Mouse (Mus musculus) left cerebral cortex, postnatal 36 days (tissue): ENCODE data around the gene Fxyd2. TPM values are rescaled to one million over a fixed set of nuclear protein-coding genes. Genes with fewer than 3 reads are reported as not detected.

ENCODE experiments used
- DNase-seq, 2 experiments: peaks; one replicate each; pipeline ENCODE4 v3.0.0; 2021 to 2022; ENCODE audit warnings: low spot score in 2 of 2, mixed read lengths in 1 of 2
- intact Hi-C: fragments of 180-260 bp; cut with DNase I; formaldehyde crosslinking; loops from one replicate; pipeline ENCODE4 v1.15.1; 2025
- total RNA-seq, 2 experiments: library from RNA; stranded (reverse); gene quantifications; 2 replicates each; pipeline ENCODE4 v1.2.3; 2021

Fxyd2 gene
- 1 to 10 TPM; 5.7 to 5.8 TPM for total RNA-seq

DNA sequence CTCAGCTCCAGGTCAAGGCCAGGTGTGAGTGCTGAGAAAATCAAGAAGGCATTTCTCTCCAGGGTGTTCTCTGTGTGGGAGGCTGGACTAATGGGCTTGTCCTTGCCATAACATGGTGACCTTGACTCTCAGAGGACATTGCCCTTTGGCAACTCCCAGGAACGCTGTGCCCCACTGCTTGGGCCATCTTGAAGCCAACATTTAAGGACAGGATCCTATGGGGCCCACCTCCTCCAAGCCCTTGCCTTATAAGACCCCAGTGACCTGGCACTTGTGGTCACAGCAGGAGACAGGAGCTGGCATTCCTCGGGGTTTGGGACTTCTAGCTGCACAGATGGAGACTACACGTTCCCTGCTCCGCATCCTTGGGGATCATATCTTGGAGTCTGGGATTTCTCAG, at the start of gene Fxyd2:
Gene Fxyd2 (plus strand): TSS at position 236 of the 400 bp plus-strand sequence.
- intact Hi-C loops = no loop called here
- no peak for DNase-seq

- intact Hi-C loops = loop anchor here (5.0 kb wide), 1 partner anchor 48 kb away; no protein-coding TSS in a partner anchor
Observed at GRCm38 (mm10) chr9:45349851-45350250, 49.6 kb upstream of the Fxyd2 start.

GRCm38 (mm10) chr9:45355192-45355591, 44.3 kb upstream of the Fxyd2 start:
- intact Hi-C loops = no loop called here
- DNase-seq = no peak

More at GRCm38 (mm10) chr9:45349851-45350250, 49.6 kb upstream of the Fxyd2 start:
- DNase-seq = no peak

DNA sequence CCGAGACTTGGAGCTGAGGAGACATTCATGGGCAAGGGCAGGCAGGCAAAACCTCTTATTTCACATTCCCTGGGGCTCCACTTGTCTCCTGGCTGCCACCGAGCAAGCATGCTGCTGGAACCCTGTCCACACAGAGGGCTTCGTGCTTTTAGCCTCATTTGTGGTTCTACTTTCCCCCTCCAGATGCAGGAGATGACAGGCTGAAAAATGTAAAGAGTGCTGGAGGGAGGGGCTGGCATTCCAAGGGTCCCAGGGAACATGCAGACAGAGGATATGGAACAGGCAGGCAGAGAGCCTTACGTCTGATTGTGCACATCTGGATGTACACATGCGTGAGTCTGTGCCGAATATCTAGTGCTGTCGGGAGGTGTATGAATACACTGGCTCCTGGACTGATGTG, 41.1 kb upstream of the Fxyd2 start:
- intact Hi-C loops = no loop called here
- DNase-seq = no peak

- intact Hi-C loops = no loop called here
- DNase-seq = no peak
Observed at GRCm38 (mm10) chr9:45362051-45362461, 37.4 kb upstream of the Fxyd2 start.

DNA sequence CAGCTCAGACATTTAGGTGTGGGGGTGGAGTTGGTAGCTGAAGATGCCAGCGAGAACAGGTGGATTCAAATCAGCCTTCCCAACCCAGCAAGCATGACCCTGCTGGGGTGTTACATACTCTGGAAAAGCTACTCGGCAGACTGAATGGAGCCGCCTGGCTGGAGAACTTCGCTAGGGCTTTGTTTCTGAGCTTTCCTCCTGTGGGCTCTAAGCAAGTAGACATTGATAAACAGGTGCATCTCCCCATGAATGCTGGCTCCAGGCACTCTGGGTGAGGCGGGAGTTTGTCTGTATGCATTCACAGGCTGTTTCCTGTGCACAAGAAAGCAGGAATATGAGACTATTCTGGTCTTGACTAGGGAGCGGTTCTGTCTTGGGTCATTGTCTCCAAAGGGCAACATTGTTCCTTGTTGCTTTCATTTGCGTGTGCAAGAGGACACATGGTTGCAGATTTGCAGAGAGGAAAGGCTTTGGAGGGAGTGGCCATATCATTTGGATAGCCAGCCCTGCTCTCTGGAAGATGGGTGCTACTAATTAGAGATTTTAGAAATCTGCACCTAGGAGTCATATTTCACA, 35.7 kb upstream of the Fxyd2 start:
- intact Hi-C loops = no loop called here
- no peak for DNase-seq

DNA sequence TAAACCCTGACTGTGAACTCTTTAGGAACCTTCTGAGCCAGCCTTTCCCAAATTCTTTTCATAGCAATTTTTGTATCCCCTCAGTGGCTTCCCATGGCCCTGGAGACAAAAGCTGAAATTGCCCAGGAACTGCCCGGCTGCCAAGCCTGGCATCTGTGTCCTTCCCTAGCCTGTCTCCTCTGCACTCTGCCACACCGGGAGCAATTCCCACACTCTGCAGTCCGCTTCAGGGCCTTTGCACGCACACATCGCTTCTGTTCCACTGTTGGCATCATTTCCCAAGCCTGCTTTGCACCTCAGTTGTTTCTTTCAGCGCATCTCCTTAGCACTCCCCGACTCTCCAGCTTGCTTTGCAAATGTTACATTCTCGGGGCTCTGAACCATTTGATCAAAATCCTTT, 31.8 kb upstream of the Fxyd2 start:
- no peak for DNase-seq
- intact Hi-C loops = no loop called here

GRCm38 (mm10) chr9:45368341-45368901, 31.0 kb upstream of the Fxyd2 start:
- intact Hi-C loops = no loop called here
- no peak for DNase-seq

DNA sequence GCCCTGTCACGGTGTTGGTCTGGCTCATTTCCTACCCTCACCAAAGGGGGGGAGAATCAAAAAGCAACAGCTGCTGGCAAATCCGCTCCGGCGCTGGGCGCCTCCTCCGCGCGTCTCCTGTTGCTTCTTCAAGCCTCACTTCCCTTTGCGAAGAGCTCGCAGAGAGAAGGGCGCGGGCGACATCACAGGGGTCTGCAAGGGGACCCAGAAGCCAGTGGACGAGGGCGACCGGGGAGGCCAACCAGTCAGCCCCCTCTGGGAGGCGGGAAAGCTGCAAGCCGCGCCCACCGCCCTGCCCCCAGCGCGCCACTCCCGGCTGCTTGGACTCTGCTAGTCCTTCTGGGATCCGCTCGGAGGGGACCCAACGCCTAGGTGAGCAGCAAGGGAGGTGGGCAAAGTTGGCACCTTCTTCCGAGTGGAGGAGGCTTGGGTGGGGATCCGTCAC, 29.3 kb upstream of the Fxyd2 start, which contains the start of gene Fxyd6:
Gene Fxyd6 (plus strand): TSS at position 69 of the 445 bp plus-strand sequence.
- peak; percentile 41 to 52 for DNase-seq
- intact Hi-C loops = no loop called here

- DNase-seq = peak in 1 of 2 experiments; percentile 19
- intact Hi-C loops = no loop called here
Observed at GRCm38 (mm10) chr9:45370616-45371336, 28.7 kb upstream of the Fxyd2 start.

DNA sequence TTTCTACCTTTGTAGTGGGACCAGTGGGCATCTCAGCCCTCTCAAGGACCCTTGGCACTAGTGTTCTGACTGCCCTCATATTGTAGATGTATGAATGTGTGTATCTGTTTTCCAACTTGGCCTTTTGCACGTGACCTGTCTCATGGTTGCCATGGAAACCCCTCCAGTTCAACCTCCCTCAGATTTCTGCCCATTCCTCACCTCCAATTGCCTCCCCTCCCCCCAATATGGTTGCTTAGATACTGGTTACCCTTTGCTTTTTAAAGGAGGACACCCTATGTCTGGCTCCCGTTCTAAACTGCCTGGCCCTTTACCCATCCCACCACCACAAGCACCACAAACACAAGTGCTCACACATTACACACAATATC, 28.1 kb upstream of the Fxyd2 start:
- DNase-seq = no peak
- intact Hi-C loops = no loop called here

DNA sequence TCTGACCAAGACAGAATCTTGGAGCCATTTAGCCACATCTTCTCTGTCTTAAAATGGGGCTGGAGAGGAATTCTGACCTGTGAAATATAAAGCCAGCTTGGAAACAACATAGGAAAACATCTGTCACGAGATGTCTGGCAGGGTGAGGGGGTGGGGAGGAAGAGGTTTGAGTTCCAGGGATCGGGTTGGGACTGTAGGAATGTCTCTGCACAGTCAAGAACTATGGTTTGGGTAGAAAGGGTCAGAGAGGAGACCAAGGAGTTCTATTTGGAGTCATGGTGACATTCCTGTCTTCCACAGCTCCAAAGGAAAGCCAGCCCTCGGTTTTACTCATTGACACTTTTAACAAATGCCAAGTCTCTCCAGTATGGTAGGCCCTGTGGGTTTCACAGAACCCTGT, 25.6 kb upstream of the Fxyd2 start:
- DNase-seq = no peak
- intact Hi-C loops = no loop called here

DNA sequence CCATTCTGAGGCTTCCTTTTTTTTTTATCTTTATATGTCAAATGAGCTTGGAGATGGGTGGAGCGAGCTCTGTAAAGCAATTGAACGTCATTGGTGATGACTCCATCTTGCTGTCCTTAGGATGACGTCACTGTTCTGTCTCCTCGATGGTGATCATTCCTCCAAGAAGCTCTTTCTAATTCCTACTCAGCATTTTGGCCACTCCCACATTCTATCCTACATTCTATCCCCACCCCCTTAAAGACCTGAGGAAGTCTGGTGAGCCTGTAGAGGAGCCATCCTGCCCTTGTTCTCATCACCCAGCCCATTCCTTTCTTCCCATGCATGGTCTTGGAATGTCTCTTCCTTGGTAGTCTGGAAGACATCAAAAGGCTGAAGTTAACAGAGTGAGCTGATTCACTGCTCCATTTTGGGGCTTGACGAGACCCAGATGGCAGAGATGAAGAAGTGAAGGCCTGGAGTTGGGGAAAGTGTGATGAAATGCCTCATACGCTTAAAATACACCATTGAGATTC, 24.4 kb upstream of the Fxyd2 start:
- intact Hi-C loops = no loop called here
- no peak for DNase-seq

GRCm38 (mm10) chr9:45376427-45376826, 23.0 kb upstream of the Fxyd2 start:
- DNase-seq = no peak

GRCm38 (mm10) chr9:45376883-45377282, 22.6 kb upstream of the Fxyd2 start:
- intact Hi-C loops = no loop called here
- no peak for DNase-seq

More at GRCm38 (mm10) chr9:45376427-45376826, 23.0 kb upstream of the Fxyd2 start:
- intact Hi-C loops = no loop called here

DNA sequence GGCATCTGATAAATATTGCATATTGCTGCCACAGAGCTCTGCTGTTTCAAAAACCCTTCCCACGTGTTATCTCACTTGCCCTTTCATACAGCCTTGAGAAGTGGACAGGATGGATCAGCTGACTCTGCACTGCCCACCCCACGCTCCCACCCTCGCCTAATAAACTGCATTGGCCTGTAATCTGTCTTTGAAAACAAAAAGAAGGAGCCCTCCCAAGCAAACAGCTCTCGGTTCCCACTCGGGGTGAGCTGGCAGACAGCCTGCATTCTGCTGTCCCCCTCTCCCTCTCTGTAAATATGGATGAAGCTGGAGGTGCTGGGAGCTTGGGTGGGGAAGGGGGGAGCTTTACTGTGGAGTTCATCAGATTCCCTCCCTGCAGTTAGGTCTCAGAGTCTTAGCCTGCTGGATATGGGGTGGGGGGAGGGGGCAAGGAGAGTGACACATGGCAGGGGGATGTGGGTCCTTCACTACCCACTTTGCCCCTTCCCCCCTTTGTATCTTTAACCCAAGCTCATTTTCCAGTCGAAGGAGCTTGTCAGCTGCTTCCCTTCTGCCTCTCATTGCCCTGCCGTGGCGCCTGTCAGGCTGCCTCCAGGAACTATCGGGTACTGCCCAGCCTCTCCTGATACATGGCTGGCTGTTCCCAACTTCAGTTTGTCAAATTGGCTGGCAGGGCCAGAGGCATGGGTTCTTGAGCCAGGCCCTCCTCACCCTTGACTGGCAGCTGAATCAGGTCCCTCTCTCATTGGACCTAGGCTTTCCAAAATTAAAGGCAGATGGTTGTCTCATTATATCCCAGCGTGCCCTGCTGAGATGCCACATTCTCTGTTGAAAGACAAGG, 18.8 kb upstream of the Fxyd2 start:
- intact Hi-C loops = no loop called here
- DNase-seq = no peak

DNA sequence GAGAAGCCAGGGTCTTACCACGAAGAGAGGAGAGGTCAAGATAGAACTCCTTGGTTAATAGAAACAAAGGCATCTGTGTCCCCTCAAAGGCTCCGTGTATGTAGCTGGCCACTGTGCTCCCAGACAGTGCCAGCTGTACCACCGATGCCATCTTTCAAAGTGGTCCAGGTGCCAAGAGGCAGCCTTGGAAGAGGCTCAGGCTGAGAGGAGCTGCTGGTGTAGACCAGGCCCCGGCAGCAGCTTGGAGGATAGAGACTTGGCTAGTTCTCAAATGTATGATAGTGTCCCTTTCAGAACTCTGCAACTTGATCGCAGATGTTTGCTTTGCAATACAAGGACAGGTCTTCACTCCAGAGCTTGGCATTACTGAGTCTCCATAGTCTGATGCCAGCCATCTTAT, 17.1 kb upstream of the Fxyd2 start:
- no peak for DNase-seq
- intact Hi-C loops = no loop called here

GRCm38 (mm10) chr9:45382834-45383233, 16.6 kb upstream of the Fxyd2 start:
- no peak for DNase-seq
- intact Hi-C loops = no loop called here

GRCm38 (mm10) chr9:45383883-45384282, 15.6 kb upstream of the Fxyd2 start:
- intact Hi-C loops = no loop called here
- no peak for DNase-seq

DNA sequence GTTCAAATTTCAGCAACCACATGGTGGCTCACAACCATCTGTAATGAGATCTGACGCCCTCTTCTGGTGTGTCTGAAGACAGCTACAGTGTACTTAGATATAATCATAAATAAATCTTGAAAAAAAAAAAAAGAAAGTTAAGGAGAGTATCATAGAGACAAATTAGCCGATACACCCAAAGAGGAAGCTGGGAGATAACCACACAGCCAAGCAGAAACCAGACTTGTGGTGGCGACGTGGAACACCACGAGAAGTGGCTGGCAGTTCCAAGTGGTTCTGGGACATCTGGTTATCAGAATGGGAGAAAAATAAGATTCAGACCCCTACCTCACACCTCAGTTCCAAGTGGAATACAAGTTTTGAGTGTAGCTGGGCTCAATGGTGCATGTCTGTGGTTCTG, 12.8 kb upstream of the Fxyd2 start:
- no peak for DNase-seq
- intact Hi-C loops = no loop called here
